Mouse (Mus musculus) ovary, postnatal 14 days (tissue): ENCODE data around the gene Ddx6.

Experiments used
- DNase-seq: peaks from one replicate; pipeline ENCODE4 v3.0.0; 2022; ENCODE audit warnings: low spot score

The Ddx6 gene

GRCm38 (mm10) chr9:44686638-44687037, 81.9 kb downstream of the Ddx6 start:
- no peak for DNase-seq

GRCm38 (mm10) chr9:44688013-44688412, 83.3 kb downstream of the Ddx6 start:
- no peak for DNase-seq
